Mouse (Mus musculus) thymus, adult 2 months (tissue): ENCODE measurements around the gene Doc2g. TPM values are rescaled to one million over a fixed set of nuclear protein-coding genes. Genes with fewer than 3 reads are reported as not detected.

Source experiments
- DNase-seq: peaks from one replicate; pipeline ENCODE4 v3.0.0; 2021
- H3K27ac ChIP-seq: fragments of 200-500 bp; 2 replicates; pipeline ENCODE4 v1.5.1; 2012; ENCODE audit warnings: low read length, control low read depth; ENCODE audit not compliant: control insufficient read depth, insufficient read depth
- H3K27me3 ChIP-seq: fragments of 200-500 bp; 2 replicates; pipeline ENCODE4 v1.6.1; 2012; ENCODE audit warnings: mild to moderate bottlenecking, low read length, moderate library complexity, mixed read lengths; ENCODE audit not compliant: control insufficient read depth, insufficient read depth
- H3K36me3 ChIP-seq: fragments of 200-500 bp; 2 replicates; pipeline ENCODE4 v1.6.1; 2012; ENCODE audit warnings: mild to moderate bottlenecking, low read length, moderate library complexity; ENCODE audit not compliant: control insufficient read depth, insufficient read depth
- H3K4me1 ChIP-seq: fragments of 200-500 bp; replicated peaks from 2 replicates; pipeline ENCODE4 v1.6.1; 2012; ENCODE audit warnings: low read length; ENCODE audit not compliant: control insufficient read depth, insufficient read depth
- H3K4me3 ChIP-seq: fragments of 200-500 bp; 2 replicates; pipeline ENCODE4 v1.5.1; 2012; ENCODE audit warnings: mild to moderate bottlenecking, low read length, control low read depth, moderate library complexity; ENCODE audit not compliant: control insufficient read depth, insufficient read depth
- CTCF ChIP-seq: fragments of 200-500 bp; IDR thresholded peaks from 2 replicates; pipeline ENCODE4 v1.5.1; 2012; ENCODE audit warnings: mild to moderate bottlenecking, control low read depth, low read length, moderate library complexity, borderline replicate concordance; ENCODE audit not compliant: control insufficient read depth, poor library complexity, insufficient read depth; ENCODE audit errors: extremely low read depth
- POLR2A ChIP-seq: fragments of 200-500 bp; IDR thresholded peaks from 2 replicates; pipeline ENCODE4 v1.6.1; 2012; ENCODE audit warnings: mild to moderate bottlenecking, low read length, control low read depth, moderate library complexity; ENCODE audit not compliant: control insufficient read depth, poor library complexity, insufficient read depth; ENCODE audit errors: extremely low read depth
- WGBS: fragments of 180-500 bp; shearing (Covaris S2); methylation state at CpG from one replicate; pipeline ENCODE4 v1.1.7; 2018; 5-methylcytosine and 5-hydroxymethylcytosine counted together
- polyA plus RNA-seq: library from polyadenylated mRNA; depleted of rRNA; stranded (reverse); fragments of >200 nt; gene quantifications from 2 replicates; pipeline ENCODE4 v1.2.3, GENCODE M21; 2012; rRNA removed

The Doc2g gene
- polyA plus RNA-seq, 1 experiment: 51.8 TPM

DNA sequence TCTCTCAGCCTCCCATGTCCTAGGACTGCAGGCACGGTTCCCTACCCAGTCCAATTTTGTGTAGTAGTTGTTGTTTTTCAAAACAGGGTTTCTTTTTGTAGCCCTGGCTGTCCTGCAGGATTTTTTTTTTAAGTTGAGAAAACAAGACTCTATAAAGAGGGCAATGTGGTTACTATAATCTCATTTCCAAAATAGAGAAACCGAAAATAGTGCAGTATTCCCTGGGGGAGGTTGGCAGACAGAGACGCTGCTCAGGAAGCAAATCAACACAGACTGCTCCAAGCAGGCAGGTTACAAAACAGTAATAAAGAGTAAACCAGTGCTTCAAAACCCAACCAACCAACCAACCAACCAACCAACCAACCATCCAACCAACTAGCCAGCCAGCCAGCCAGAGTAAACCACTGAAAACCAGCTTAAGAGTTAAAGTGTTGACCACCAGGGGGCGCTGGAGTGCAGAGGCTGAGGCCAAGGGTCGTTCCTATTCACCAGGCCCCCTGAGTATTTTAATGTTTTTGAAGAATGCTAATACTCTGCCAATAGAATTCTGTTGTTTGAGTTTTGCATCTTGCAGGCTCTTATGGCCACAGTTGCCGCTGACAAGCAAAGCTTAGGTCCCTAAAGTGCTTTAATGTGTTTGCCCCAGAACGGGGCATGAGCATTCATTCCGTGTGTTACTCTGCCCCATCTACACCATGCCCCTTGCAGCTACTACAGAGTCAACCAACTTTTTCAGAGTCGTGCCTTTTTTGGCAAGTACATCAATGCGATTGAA, 48.8 kb downstream of the Doc2g start:
- DNase-seq: peak; percentile 79
- TF ChIP-seq POLR2A: no peak
- peak; percentile 80; the same call in 1 of the 2 replicates for TF ChIP-seq CTCF

DNA sequence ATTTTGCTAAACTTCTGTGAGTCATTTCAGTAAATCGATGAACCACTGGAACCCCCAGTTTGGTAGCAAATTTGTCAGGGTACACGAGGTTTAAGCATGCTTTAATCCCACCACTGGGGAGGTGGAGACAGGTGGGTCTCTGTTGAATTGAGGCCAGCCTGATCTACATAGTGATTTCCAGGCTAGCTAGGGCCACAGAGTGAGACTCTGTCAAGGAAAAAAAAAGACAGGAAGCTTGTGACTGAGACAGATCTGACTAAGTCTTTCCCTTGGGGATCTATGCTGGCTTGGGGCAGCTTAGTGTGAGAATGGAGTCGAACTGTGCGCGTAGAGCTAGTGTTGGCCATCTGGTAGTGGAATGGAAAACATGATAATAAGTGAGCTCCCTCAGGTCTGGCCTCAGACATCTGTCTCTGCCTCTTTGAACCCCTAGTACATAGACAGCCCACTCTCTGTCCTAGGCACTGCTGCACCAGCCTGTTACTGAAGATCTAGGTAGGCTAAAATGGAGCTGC, 49.5 kb downstream of the Doc2g start:
- no peak overlapping the region for H3K4me3 ChIP-seq
- DNase-seq: no peak
- no peaks in the 10 kb centered on the region for H3K27me3 ChIP-seq
- no peaks in the 10 kb centered on the region for H3K36me3 ChIP-seq
- TF ChIP-seq POLR2A: no peak
- WGBS: 79% methylated on average over 5 of the region's 5 CpGs
- 0 out of 2 replicates have a peak, but pooled peaks cover 5% of the 10 kb centered on the region for H3K4me1 ChIP-seq
- H3K27ac ChIP-seq: no peak overlapping the region

More for the DNA sequence above, 48.8 kb downstream of the Doc2g start:
- H3K4me3 ChIP-seq: no peak overlapping the region
- no peak overlapping the region for H3K27ac ChIP-seq
- WGBS: 58% methylated on average over 10 of the region's 10 CpGs
- no peaks in the 10 kb centered on the region for H3K36me3 ChIP-seq
- H3K27me3 ChIP-seq: no peaks in the 10 kb centered on the region
- H3K4me1 ChIP-seq: 0 out of 2 replicates have a peak, but pooled peaks cover 5% of the 10 kb centered on the region

DNA sequence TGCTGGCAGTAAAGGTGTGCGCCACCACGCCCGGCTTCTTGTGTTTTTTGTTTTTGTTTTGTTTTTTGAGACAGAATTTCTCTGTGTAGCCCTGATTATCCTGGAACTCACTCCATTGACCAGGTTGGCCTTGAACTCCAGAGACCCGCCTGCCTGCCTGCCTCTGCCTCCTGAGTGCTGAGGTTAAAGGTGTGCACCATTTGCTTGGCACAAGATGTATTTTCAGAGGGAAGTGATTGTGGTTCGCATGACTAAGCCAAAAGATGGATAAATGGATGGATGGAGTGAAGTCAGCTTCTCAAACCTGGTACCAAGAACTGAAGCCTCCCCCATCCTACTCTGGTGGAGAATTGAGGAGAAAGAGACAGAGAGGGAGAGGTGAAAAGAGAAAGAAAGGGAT, 51.5 kb downstream of the Doc2g start:
- Histone ChIP-seq H3K4me3 (no peak overlapping the region), H3K27me3 (no peaks in the 10 kb centered on the region), H3K36me3 (no peaks in the 10 kb centered on the region), H3K27ac (no peak overlapping the region), H3K4me1 (peaks cover 19% of the 10 kb centered on the region)
- 93% methylated on average over 5 of the region's 5 CpGs for WGBS
- DNase-seq: no peak
- no peak for TF ChIP-seq POLR2A
- no peak for TF ChIP-seq CTCF

DNA sequence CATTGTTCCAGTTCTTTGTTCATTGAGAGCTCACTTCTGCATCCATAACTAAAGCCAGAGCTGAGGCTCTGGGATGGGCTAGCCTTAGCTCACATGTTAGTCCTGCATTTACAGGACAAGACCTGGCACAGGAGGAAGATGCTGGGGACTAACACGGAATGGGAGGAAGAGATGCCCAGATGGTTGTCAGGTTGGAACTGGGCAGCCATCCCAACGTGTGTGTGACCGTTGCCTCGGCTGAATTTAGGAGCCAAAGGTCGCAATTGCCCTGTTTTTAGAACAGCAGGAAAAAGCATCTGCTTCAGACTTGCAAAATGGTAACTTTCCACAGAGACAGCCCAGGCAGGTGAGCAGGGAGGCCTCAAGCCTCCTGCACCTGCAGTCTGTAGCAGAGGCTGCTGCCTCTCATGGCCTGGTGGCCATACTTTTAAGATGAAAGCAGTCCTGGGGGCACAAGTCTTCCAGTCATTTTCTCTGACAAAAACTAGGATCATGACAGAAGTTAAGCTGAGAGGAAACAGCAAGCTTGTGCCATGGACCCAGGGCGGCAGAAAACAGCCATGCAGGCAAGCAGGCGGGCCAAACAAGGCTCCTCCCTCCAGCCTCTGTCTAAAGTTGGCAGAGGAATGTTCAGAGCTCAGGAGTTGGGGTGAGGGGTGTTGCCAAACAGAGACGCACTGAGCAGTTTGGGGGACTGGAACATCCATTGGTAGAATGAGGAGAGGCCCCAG, 52.3 kb downstream of the Doc2g start:
- H3K4me1 ChIP-seq: peaks cover 23% of the 10 kb centered on the region
- WGBS: 85% methylated on average over 8 of the region's 8 CpGs
- DNase-seq: no peak
- H3K27ac ChIP-seq: no peak overlapping the region
- no peaks in the 10 kb centered on the region for H3K36me3 ChIP-seq
- H3K4me3 ChIP-seq: no peak overlapping the region
- H3K27me3 ChIP-seq: no peaks in the 10 kb centered on the region
- TF ChIP-seq CTCF: no peak
- no peak for TF ChIP-seq POLR2A

GRCm38 (mm10) chr19:4055947-4056693, 53.0 kb downstream of the Doc2g start:
- TF ChIP-seq CTCF (no peak), POLR2A (no peak)
- WGBS: 89% methylated on average over 15 of the region's 15 CpGs
- DNase-seq: no peak
- no peaks in the 10 kb centered on the region for H3K27me3 ChIP-seq
- H3K36me3 ChIP-seq: no peaks in the 10 kb centered on the region
- H3K4me1 ChIP-seq: peaks cover 25% of the 10 kb centered on the region
- H3K27ac ChIP-seq: no peak overlapping the region
- H3K4me3 ChIP-seq: no peak overlapping the region

Other genes starting within 250 kb of the Doc2g start
- gene Kmt5b, start 235.9 kb upstream of the Doc2g start, polyA plus RNA-seq: 32.9 and 43.6 TPM in 2 replicates
- gene Chka, start 151.5 kb upstream of the Doc2g start, polyA plus RNA-seq: 39.1 and 44.2 TPM in 2 replicates
- gene Tcirg1, start 96.2 kb upstream of the Doc2g start, polyA plus RNA-seq: 270 and 293 TPM in 2 replicates
- 287 and 340 TPM in 2 replicates for gene Ndufs8, start 90.5 kb upstream of the Doc2g start, polyA plus RNA-seq
- 10.2 and 11.7 TPM in 2 replicates for gene Aldh3b1, start 73.5 kb upstream of the Doc2g start, polyA plus RNA-seq
- 147 and 174 TPM in 2 replicates for gene Unc93b1, start 68.1 kb upstream of the Doc2g start, polyA plus RNA-seq
- gene Aldh3b3, start 44.7 kb upstream of the Doc2g start, polyA plus RNA-seq: 0.33 and 0.97 TPM in 2 replicates
- gene Aldh3b2, start 31.0 kb upstream of the Doc2g start, polyA plus RNA-seq: 7.0 and 7.2 TPM in 2 replicates
- gene Acy3, start 16.7 kb upstream of the Doc2g start, polyA plus RNA-seq: 12.0 and 14.9 TPM in 2 replicates
- 0.15 and 0.20 TPM in 2 replicates for gene Tbx10, start 10.6 kb upstream of the Doc2g start, polyA plus RNA-seq
- 23.6 and 24.9 TPM in 2 replicates for gene Nudt8, start 2.7 kb upstream of the Doc2g start, polyA plus RNA-seq
- 3.7 and 5.3 TPM in 2 replicates for gene Gm49405, start 2.7 kb upstream of the Doc2g start, polyA plus RNA-seq
- gene Ndufv1, start 9.5 kb downstream of the Doc2g start, polyA plus RNA-seq: 152 and 170 TPM in 2 replicates
- gene Gstp1, start 34.7 kb downstream of the Doc2g start, polyA plus RNA-seq: 317 and 318 TPM in 2 replicates
- 26.9 and 48.8 TPM in 2 replicates for gene Gstp2, start 42.7 kb downstream of the Doc2g start, polyA plus RNA-seq
- 23.6 and 26.4 TPM in 2 replicates for gene Gstp3, start 56.3 kb downstream of the Doc2g start, polyA plus RNA-seq
- 0.42 TPM in 1 of 2 replicates, not detected in the other for gene Cabp2, start 78.3 kb downstream of the Doc2g start, polyA plus RNA-seq
- gene Cdk2ap2, start 93.9 kb downstream of the Doc2g start, polyA plus RNA-seq: 274 and 296 TPM in 2 replicates
- 333 and 357 TPM in 2 replicates for gene Pitpnm1, start 96.7 kb downstream of the Doc2g start, polyA plus RNA-seq
- 106 and 112 TPM in 2 replicates for gene Aip, start 122.5 kb downstream of the Doc2g start, polyA plus RNA-seq
- 0.20 and 0.24 TPM in 2 replicates for gene Gpr152, start 136.5 kb downstream of the Doc2g start, polyA plus RNA-seq
- gene Cabp4, start 140.7 kb downstream of the Doc2g start, polyA plus RNA-seq: 0.26 and 0.53 TPM in 2 replicates
- gene Coro1b, start 145.3 kb downstream of the Doc2g start, polyA plus RNA-seq: 508 and 533 TPM in 2 replicates
- 1,512 and 1,655 TPM in 2 replicates for gene Ptprcap, start 150.3 kb downstream of the Doc2g start, polyA plus RNA-seq
- gene Rps6kb2, start 160.0 kb downstream of the Doc2g start, polyA plus RNA-seq: 97.8 and 102 TPM in 2 replicates
- 92.9 and 95.5 TPM in 2 replicates for gene Carns1, start 172.2 kb downstream of the Doc2g start, polyA plus RNA-seq
- 622 and 718 TPM in 2 replicates for gene Tbc1d10c, start 188.0 kb downstream of the Doc2g start, polyA plus RNA-seq
- 897 and 1,014 TPM in 2 replicates for gene Ppp1ca, start 188.8 kb downstream of the Doc2g start, polyA plus RNA-seq
- 119 and 143 TPM in 2 replicates for gene Rad9a, start 198.3 kb downstream of the Doc2g start, polyA plus RNA-seq
- 32.9 and 36.1 TPM in 2 replicates for gene Clcf1, start 210.9 kb downstream of the Doc2g start, polyA plus RNA-seq
- gene AC109138.7, start 211.0 kb downstream of the Doc2g start, polyA plus RNA-seq: not detected in 2 replicates
- 104 and 117 TPM in 2 replicates for gene Pold4, start 228.6 kb downstream of the Doc2g start, polyA plus RNA-seq